Mouse (Mus musculus) C2C12 (cell line): Measurements from ENCODE around the gene Gm38119.

ENCODE experiments used
- CTCF ChIP-seq: IDR thresholded peaks from one replicate; pipeline ENCODE4 v1.5.1; 2011; ENCODE audit not compliant: control insufficient read depth, insufficient read depth, insufficient read length
- USF1 ChIP-seq: IDR thresholded peaks from one replicate; pipeline ENCODE4 v1.6.1; 2011; ENCODE audit warnings: low read depth, mild to moderate bottlenecking, control low read depth, moderate library complexity

DNA sequence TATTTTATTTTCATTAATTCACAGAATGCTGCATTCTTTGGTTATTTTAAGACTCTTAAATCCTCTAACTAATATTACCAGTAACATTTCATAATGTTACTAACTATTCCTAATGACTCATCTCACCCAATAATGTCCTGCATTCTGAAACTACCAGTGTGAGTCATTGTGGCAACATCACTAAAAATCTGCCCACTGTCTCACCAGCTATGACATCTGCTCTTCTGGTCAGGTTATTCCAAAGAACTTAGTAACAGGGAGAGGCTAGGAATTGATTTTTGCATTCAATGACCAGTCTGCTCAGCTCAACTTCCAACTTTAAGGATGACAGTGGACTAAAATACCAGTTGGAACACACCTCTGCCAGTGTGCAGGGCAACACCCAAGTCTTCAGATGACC, 47.2 kb downstream of the Gm38119 start:
- TF ChIP-seq CTCF (no peak), USF1 (no peak)
